Mouse (Mus musculus) ES-E14 (cell line): Measurements from ENCODE around the gene Pitpnc1.

Experiments
- CHD2 ChIP-seq: IDR thresholded peaks from 2 replicates; pipeline ENCODE4 v1.6.1; 2014; ENCODE audit warnings: mild to moderate bottlenecking, low read depth, low read length, inconsistent platforms
- HCFC1 ChIP-seq: IDR thresholded peaks from 2 replicates; pipeline ENCODE4 v1.6.1; 2012; ENCODE audit warnings: low read length, inconsistent platforms, borderline replicate concordance; ENCODE audit not compliant: insufficient read depth
- MAFK ChIP-seq: IDR thresholded peaks from 2 replicates; pipeline ENCODE4 v1.6.1; 2014; ENCODE audit warnings: mild to moderate bottlenecking, low read depth, low read length, inconsistent platforms; ENCODE audit not compliant: insufficient read depth
- ZC3H11A ChIP-seq: IDR thresholded peaks from 2 replicates; pipeline ENCODE4 v1.6.1; 2012; ENCODE audit warnings: low read depth, mild to moderate bottlenecking, inconsistent platforms, low read length, borderline replicate concordance
- ZNF384 ChIP-seq: IDR thresholded peaks from 2 replicates; pipeline ENCODE4 v1.6.1; 2012; ENCODE audit warnings: low read depth, low read length, inconsistent platforms

- TF ChIP-seq MAFK = no peak
- no peak for TF ChIP-seq ZNF384
- TF ChIP-seq ZC3H11A = no peak
- no peak for TF ChIP-seq HCFC1
- no peak for TF ChIP-seq CHD2
These were observed 58.4 kb downstream of the Pitpnc1 start for GRCm38 (mm10) chr11:107412128-107412527.
